Mouse (Mus musculus) heart, embryonic 11.5 days (tissue): ENCODE data around the gene Dab2. TPM values are rescaled to one million over a fixed set of nuclear protein-coding genes. Genes with fewer than 3 reads are reported as not detected.

Source experiments
- ATAC-seq: fragments of 200-750 bp; cut with Nextera tagmentation; replicated peaks from 2 replicates; pipeline ENCODE4 v1.8.0; 2017; ENCODE audit warnings: moderate library complexity; ENCODE audit not compliant: insufficient number of reproducible peaks, low FRiP score, low TSS enrichment
- H3K27ac ChIP-seq: fragments of 300-500 bp; sonication (generic); 2 replicates; pipeline ENCODE4 v1.5.1; 2014; ENCODE audit warnings: mild to moderate bottlenecking, low read depth, low read length
- H3K27me3 ChIP-seq: fragments of 300-500 bp; sonication (generic); 2 replicates; pipeline ENCODE4 v1.6.1; 2014; ENCODE audit warnings: mild to moderate bottlenecking, low read length, mixed read lengths; ENCODE audit not compliant: control insufficient read depth, insufficient read depth
- H3K36me3 ChIP-seq: fragments of 300-500 bp; sonication (generic); 2 replicates; pipeline ENCODE4 v1.6.1; 2014; ENCODE audit warnings: mild to moderate bottlenecking, low read length, moderate library complexity, mixed read lengths; ENCODE audit not compliant: control insufficient read depth, insufficient read depth
- H3K4me1 ChIP-seq: fragments of 300-500 bp; sonication (generic); 2 replicates; pipeline ENCODE4 v1.6.1; 2014; ENCODE audit warnings: low read length; ENCODE audit not compliant: control insufficient read depth, insufficient read depth
- H3K4me2 ChIP-seq: fragments of 300-500 bp; sonication (generic); 2 replicates; pipeline ENCODE4 v1.6.1; 2014; ENCODE audit warnings: mild to moderate bottlenecking, moderate library complexity
- H3K4me3 ChIP-seq: fragments of 300-500 bp; sonication (generic); 2 replicates; pipeline ENCODE4 v1.5.1; 2014; ENCODE audit warnings: low read depth, low read length
- H3K9ac ChIP-seq: fragments of 300-500 bp; sonication (generic); 2 replicates; pipeline ENCODE4 v1.6.1; 2014; ENCODE audit warnings: mild to moderate bottlenecking, low read depth, low read length, moderate library complexity
- H3K9me3 ChIP-seq: fragments of 300-500 bp; sonication (generic); replicated peaks from 2 replicates; pipeline ENCODE4 v1.6.1; 2016; ENCODE audit warnings: low read length; ENCODE audit not compliant: control insufficient read depth
- WGBS: fragments of 180-500 bp; shearing (Covaris S2); extraction: QIAGEN DNeasy Blood & Tissue Kit; methylation state at CpG from one replicate; pipeline ENCODE4 v1.1.7; 2014; ENCODE audit not compliant: insufficient replicate concordance; 5-methylcytosine and 5-hydroxymethylcytosine counted together
- polyA plus RNA-seq: library from polyadenylated mRNA; unstranded; fragments of >200 nt; fragmentation: Nextera tagmentation; extraction: Ambion mirVana; gene quantifications from 2 replicates; pipeline ENCODE4 v1.2.1, GENCODE M21; 2014

Dab2 gene
- polyA plus RNA-seq, 1 experiment from 2014 or later = 46.0 TPM

DNA sequence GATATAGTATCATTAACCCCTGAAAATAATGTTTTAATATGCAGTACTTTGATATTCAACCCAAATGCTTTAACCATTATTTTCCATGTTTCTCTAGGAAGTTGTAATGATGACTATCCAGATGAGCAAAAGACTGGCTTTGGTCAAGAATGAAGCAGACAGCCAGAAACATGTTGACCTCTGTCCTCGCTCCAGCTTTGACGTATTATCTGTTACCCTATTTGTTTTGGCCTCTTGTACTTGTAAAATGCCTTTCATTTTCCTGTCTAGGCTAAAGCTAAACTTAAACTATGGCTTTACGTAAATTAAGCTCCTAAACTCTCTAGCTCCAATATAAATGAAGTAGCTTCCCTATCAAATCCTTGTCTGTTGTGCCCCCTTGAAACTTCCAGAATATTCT lies 139.1 kb downstream of the Dab2 start:
- peaks cover 7% of the 10 kb centered on the region for H3K36me3 ChIP-seq
- no peaks in the 10 kb centered on the region for H3K9me3 ChIP-seq
- 73% methylated on average over 3 of the region's 3 CpGs for WGBS
- no peak overlapping the region for H3K4me3 ChIP-seq
- no peak for ATAC-seq
- no peak overlapping the region for H3K9ac ChIP-seq
- H3K4me2 ChIP-seq = no peak overlapping the region
- no peaks in the 10 kb centered on the region for H3K27me3 ChIP-seq
- no peaks in the 10 kb centered on the region for H3K4me1 ChIP-seq
- no peak overlapping the region for H3K27ac ChIP-seq

GRCm38 (mm10) chr15:6444452-6444851 lies 144.9 kb downstream of the Dab2 start:
- Histone ChIP-seq H3K9me3 (no peaks in the 10 kb centered on the region), H3K27me3 (no peaks in the 10 kb centered on the region), H3K27ac (no peak overlapping the region), H3K4me2 (no peak overlapping the region), H3K36me3 (no peaks in the 10 kb centered on the region), H3K9ac (no peak overlapping the region), H3K4me1 (peaks cover 7% of the 10 kb centered on the region; the same call in 1 of the 2 replicates), H3K4me3 (no peak overlapping the region)
- 64% methylated on average over 2 of the region's 2 CpGs for WGBS
- no peak for ATAC-seq

DNA sequence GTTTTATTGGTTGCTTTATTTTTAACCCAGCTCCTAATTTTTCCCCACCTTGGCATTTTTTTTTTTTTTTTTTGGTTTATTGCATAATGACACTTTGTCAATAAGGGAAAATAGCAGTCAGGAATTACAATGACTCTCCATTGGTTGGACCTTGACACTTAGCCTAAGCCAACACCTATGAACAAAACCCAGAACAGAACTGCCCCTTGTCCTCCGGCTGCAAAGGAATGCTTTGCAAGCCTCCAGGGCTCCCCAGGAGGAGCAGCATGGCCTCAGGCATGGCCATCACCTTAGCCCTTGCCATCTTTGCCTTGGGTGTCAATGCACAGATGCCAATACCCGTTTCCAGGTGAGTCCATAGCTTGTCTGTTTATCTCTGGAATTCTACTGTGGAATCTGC lies 145.5 kb downstream of the Dab2 start, which contains the start of gene C9:
C9 (plus strand) TSS at position 193 of the 400 bp plus-strand sequence.
- no peaks in the 10 kb centered on the region for H3K36me3 ChIP-seq
- ATAC-seq = no peak
- H3K27me3 ChIP-seq = no peaks in the 10 kb centered on the region
- no peak within 1 kb of the TSS for H3K4me3 ChIP-seq
- WGBS = 59% methylated on average over 2 of the region's 2 CpGs
- H3K4me2 ChIP-seq = no peak within 1 kb of the TSS
- H3K9me3 ChIP-seq = no peaks in the 10 kb centered on the region
- no peak within 1 kb of the TSS for H3K27ac ChIP-seq
- H3K9ac ChIP-seq = no peak within 1 kb of the TSS
- H3K4me1 ChIP-seq = peaks cover 7% of the 10 kb centered on the region; the same call in 1 of the 2 replicates

- H3K27me3 ChIP-seq = no peaks in the 10 kb centered on the region
- H3K4me3 ChIP-seq = no peak overlapping the region
- WGBS = 85% methylated on average over 1 of the region's 1 CpGs
- no peaks in the 10 kb centered on the region for H3K9me3 ChIP-seq
- H3K4me2 ChIP-seq = no peak overlapping the region
- no peaks in the 10 kb centered on the region for H3K36me3 ChIP-seq
- no peak overlapping the region for H3K27ac ChIP-seq
- H3K4me1 ChIP-seq = peaks cover 7% of the 10 kb centered on the region; the same call in 1 of the 2 replicates
- ATAC-seq = no peak
- no peak overlapping the region for H3K9ac ChIP-seq
Observed at GRCm38 (mm10) chr15:6446181-6446580, 146.6 kb downstream of the Dab2 start.

GRCm38 (mm10) chr15:6448892-6449291 lies 149.3 kb downstream of the Dab2 start:
- Histone ChIP-seq H3K4me3 (no peak overlapping the region), H3K9ac (peak overlapping the region; percentile 34; the same call in 1 of the 2 replicates), H3K27me3 (no peaks in the 10 kb centered on the region), H3K4me1 (peaks cover 7% of the 10 kb centered on the region; the same call in 1 of the 2 replicates), H3K27ac (no peak overlapping the region), H3K36me3 (no peaks in the 10 kb centered on the region), H3K4me2 (peak overlapping the region; percentile 45), H3K9me3 (no peaks in the 10 kb centered on the region)
- peak; percentile 49; the same call in 1 of the 2 replicates for ATAC-seq
- WGBS = 20% methylated on average over 9 of the region's 9 CpGs

GRCm38 (mm10) chr15:6454461-6454860 lies 154.9 kb downstream of the Dab2 start:
- H3K4me2 ChIP-seq = no peak overlapping the region
- no peak overlapping the region for H3K9ac ChIP-seq
- H3K27me3 ChIP-seq = no peaks in the 10 kb centered on the region
- no peak overlapping the region for H3K4me3 ChIP-seq
- H3K36me3 ChIP-seq = no peaks in the 10 kb centered on the region
- H3K27ac ChIP-seq = no peak overlapping the region
- WGBS = 72% methylated on average over 2 of the region's 2 CpGs
- no peaks in the 10 kb centered on the region for H3K9me3 ChIP-seq
- no peaks in the 10 kb centered on the region for H3K4me1 ChIP-seq
- no peak for ATAC-seq

- Histone ChIP-seq H3K9me3 (no peaks in the 10 kb centered on the region; the same call in 1 of the 2 replicates), H3K27ac (no peak overlapping the region), H3K4me3 (no peak overlapping the region), H3K27me3 (no peaks in the 10 kb centered on the region), H3K4me2 (no peak overlapping the region), H3K4me1 (no peaks in the 10 kb centered on the region), H3K9ac (no peak overlapping the region), H3K36me3 (no peaks in the 10 kb centered on the region)
- ATAC-seq = no peak
- WGBS = 74% methylated on average over 8 of the region's 8 CpGs
Observed at GRCm38 (mm10) chr15:6461381-6461780, 161.8 kb downstream of the Dab2 start.

DNA sequence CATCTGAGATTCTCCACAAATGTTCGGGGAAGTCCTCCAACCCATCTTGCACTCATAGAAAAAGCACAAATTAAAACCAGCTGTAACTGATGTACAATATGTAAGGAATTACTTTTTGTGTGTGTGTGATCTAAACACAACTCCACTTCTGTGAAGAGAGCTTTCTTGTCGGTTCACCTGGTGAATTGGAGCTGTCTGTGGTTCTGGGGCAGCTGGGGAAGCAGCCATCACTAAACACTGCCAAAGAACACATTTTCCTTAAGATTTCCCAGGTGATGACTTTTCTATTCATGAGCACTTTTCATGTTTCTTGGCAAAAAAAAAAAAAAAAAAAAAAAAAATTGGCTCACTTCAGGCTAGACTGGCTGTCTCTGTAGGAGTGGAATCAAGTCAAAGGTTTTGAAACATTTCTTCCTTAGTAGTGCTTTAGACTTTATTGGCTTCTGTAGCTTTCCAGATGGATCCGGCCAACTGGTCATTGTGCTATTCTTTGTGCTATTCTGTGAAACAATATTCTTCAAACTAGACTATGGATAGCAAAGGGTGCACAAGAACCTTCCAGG lies 163.9 kb downstream of the Dab2 start:
- Histone ChIP-seq H3K4me3 (no peak overlapping the region), H3K36me3 (no peaks in the 10 kb centered on the region), H3K4me2 (no peak overlapping the region), H3K27me3 (no peaks in the 10 kb centered on the region), H3K4me1 (no peaks in the 10 kb centered on the region), H3K9me3 (no peaks in the 10 kb centered on the region; the same call in 1 of the 2 replicates), H3K9ac (no peak overlapping the region), H3K27ac (no peak overlapping the region)
- no peak for ATAC-seq
- WGBS = 76% methylated on average over 3 of the region's 3 CpGs

DNA sequence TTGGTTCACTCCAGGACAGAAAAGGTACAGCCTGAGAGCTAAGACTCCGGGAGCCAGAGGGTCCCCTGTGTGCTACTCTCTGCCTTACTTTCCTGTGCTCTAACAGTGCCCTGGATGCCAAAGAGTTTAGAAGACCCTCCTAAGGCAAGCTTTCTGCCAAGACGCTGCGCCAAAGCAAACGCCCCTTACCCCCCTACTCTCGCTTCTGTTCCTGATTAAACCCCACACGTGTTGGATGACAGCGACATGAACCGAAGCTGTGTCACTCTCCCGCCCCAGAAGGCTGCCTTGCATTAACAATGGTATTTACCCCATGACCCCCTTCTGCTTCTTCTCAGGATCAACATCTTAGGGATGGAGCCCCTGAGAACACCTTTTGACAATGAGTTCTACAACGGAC lies 167.4 kb downstream of the Dab2 start:
- no peaks in the 10 kb centered on the region for H3K4me1 ChIP-seq
- ATAC-seq = no peak
- no peak overlapping the region for H3K9ac ChIP-seq
- H3K27me3 ChIP-seq = no peaks in the 10 kb centered on the region
- H3K27ac ChIP-seq = no peak overlapping the region
- no peak overlapping the region for H3K4me3 ChIP-seq
- no peaks in the 10 kb centered on the region for H3K36me3 ChIP-seq
- H3K9me3 ChIP-seq = no peaks in the 10 kb centered on the region; the same call in 1 of the 2 replicates
- WGBS = 67% methylated on average over 10 of the region's 10 CpGs
- no peak overlapping the region for H3K4me2 ChIP-seq
